Mouse (Mus musculus): ENCODE measurements around the gene Tfap2c. TPM values are rescaled to one million over a fixed set of nuclear protein-coding genes. Genes with fewer than 3 reads are reported as not detected.

Tfap2c gene
- total RNA-seq, 2 experiments from 2014 or later: 0.79 to 1.1 TPM

- no peak for DNase-seq (ENCODE audit: low spot score in 2 of 2)
Observed at GRCm38 (mm10) chr2:172607710-172608109, 58.3 kb downstream of the Tfap2c start.

Other genes with a start within 250 kb of the Tfap2c start
- 10 to 100 TPM; 24.9 TPM for gene Fam210b, start 204.0 kb upstream of the Tfap2c start, total RNA-seq (2021)
- 1 to 10 TPM; 2.6 to 2.9 TPM for gene Aurka, start 179.1 kb upstream of the Tfap2c start, total RNA-seq (2021)
- 10 to 100 TPM; 24.0 to 25.0 TPM for gene Cstf1, start 178.9 kb upstream of the Tfap2c start, total RNA-seq (2021)
- gene Cass4, start 155.8 kb upstream of the Tfap2c start, total RNA-seq (2021): under 1 TPM; 0.51 to 0.64 TPM
- gene Rtf2, start 109.0 kb upstream of the Tfap2c start, total RNA-seq (2021): 10 to 100 TPM; 63.3 to 63.6 TPM
- gene Gcnt7, start 91.0 kb upstream of the Tfap2c start, total RNA-seq (2021): not detected
- gene Fam209, start 77.1 kb upstream of the Tfap2c start, total RNA-seq (2021): under 1 TPM; 0.51 to 0.79 TPM

Data from layer of hippocampus, postnatal 14 days (tissue).